Mouse (Mus musculus): ENCODE data around the gene Wdr43.

GRCm38 (mm10) chr17:71697896-71698618, 82.4 kb downstream of the Wdr43 start:
- TF ChIP-seq POLR2A (IDR thresholded peaks at IDR 0.05; ENCODE audit: insufficient read length, low read depth) (no peak), USF1 (IDR thresholded peaks at IDR 0.05; ENCODE audit: low read depth) (no peak), TCF12 (IDR thresholded peaks at IDR 0.05; ENCODE audit: insufficient read depth, poor library complexity, severe bottlenecking) (no peak)
